Mouse (Mus musculus) urinary bladder, adult 2 months (tissue): ENCODE data around the gene Prl7a1. TPM values are rescaled to one million over a fixed set of nuclear protein-coding genes. Genes with fewer than 3 reads are reported as not detected.

ENCODE experiments used
- DNase-seq: peaks from one replicate; pipeline ENCODE4 v3.0.0; 2022; ENCODE audit warnings: low spot score
- polyA plus RNA-seq: library from polyadenylated mRNA; depleted of rRNA; stranded (reverse); fragments of >200 nt; gene quantifications from 2 replicates; pipeline ENCODE4 v1.2.3, GENCODE M21; 2012; rRNA removed

Gene Prl7a1
- not detected in 2 replicates for polyA plus RNA-seq

DNA sequence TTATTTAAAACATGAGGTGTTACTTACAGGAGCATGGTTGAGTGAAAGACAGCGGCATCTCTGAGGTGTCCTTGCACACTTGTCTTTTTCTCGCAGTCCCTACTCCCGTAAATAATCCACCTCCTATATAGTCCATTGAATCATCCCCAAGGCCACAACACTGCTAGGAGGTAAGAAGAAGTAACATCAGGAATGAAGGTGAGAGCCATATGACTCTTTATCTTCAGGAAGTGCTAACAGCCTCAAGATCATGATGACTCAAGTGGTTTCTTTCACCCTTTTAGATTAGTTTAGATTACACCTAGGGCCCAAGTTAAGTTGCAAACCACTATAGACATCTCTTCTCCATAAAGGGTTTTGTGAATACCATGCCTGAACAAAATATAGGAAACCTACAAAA, at the start of gene Prl7a1:
Prl7a1 (minus strand) TSS at position 101 of the 400 bp plus-strand sequence.
- DNase-seq, result no peak

DNA sequence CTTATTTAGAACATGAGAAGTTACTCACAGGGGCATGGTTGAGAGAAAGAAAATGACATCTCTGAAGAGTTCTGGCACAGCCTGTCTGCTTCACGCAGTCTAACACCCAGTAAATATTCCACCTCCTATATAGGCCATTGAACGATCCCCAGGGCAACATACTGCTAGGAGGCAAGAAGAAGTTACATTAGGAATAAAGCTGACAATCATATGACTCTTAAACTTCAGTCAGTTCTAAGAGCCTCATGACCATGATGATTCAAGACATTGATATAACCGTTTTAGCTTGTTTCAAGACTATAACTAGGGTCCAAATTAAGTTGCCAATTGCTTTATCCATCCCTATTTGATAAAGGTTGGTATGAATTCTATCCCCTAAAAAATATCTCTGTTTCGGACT, 25.6 kb upstream of the Prl7a1 start, which contains the start of gene Prl7a2:
Prl7a2 (minus strand) TSS at position 101 of the 400 bp plus-strand sequence.
- DNase-seq, result no peak

DNA sequence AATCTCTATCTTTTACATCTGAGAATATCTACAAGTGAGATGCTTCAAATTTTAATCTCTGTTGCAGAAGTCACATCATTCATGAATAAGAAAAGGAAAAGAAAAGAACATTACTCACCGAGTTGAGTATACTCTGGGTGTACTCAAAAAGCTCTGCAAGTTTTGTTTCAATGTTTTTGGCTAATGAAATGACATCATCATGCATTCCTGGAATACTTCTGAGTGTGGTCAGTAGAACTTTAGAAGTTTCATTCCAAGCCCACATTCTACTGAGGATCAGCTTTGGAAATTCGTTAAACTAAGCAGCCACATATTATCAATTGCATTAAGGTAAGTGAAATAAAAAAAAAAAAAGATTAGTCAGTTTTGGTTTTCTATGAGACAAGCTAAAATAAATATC, 18.5 kb upstream of the Prl7a1 start:
- no peak for DNase-seq

DNA sequence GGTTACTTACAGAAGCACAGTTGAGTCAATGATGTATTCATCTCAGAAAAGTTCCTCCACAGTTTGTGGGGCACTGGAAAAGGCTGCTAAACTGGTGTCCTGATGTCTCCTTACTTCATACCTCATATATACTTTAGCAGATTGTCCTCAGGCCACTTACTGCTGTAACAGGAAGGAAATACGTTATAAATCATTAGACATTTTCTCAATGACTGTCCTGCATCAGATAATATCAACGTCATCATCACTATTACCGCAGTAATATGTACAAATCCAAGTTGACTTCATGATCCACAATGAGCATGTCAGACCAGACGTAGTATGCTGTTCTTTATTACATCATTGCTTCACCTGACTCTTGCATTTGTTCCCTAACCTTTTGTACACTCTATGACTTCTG, 31.8 kb downstream of the Prl7a1 start, which contains the start of gene Prl7b1:
Prl7b1 (minus strand) TSS at position 101 of the 400 bp plus-strand sequence.
- DNase-seq, result no peak

Other genes starting within 250 kb of the Prl7a1 start
- gene Prl8a6, start 203.8 kb downstream of the Prl7a1 start, polyA plus RNA-seq, result not detected in 2 replicates
- gene Prl8a8, start 129.3 kb downstream of the Prl7a1 start, polyA plus RNA-seq, result not detected in 2 replicates
- 0.07 TPM in 1 of 2 replicates, not detected in the other for gene Prl8a9, start 77.9 kb downstream of the Prl7a1 start, polyA plus RNA-seq
- gene Prl8a1, start 60.3 kb downstream of the Prl7a1 start, polyA plus RNA-seq, result not detected in 2 replicates
- gene Prl7b1, start 31.9 kb downstream of the Prl7a1 start, polyA plus RNA-seq, result not detected in 2 replicates
- 0.04 TPM in 1 of 2 replicates, not detected in the other for gene Prl7a2, start 25.5 kb upstream of the Prl7a1 start, polyA plus RNA-seq
- gene Prl7d1, start 74.2 kb upstream of the Prl7a1 start, polyA plus RNA-seq, result not detected in 2 replicates
- not detected in 2 replicates for gene Prl7c1, start 138.3 kb upstream of the Prl7a1 start, polyA plus RNA-seq
- not detected in 2 replicates for gene Prl2a1, start 159.2 kb upstream of the Prl7a1 start, polyA plus RNA-seq
- not detected in 2 replicates for gene Prl2c1, start 206.8 kb upstream of the Prl7a1 start, polyA plus RNA-seq